Mouse (Mus musculus) kidney, postnatal 25 days (tissue): Measurements from ENCODE around the gene Smok2b.
"Not testable (repeated sequence)": the region's sequence is repeated elsewhere in the genome, so short reads cannot be mapped to it uniquely, and the experiment has no call there.

ENCODE experiments used
- DNase-seq, 2 experiments: peaks; one replicate each; pipeline ENCODE4 v3.0.0; 2021; ENCODE audit warnings: mixed read lengths in 2 of 2

The Smok2b gene

DNA sequence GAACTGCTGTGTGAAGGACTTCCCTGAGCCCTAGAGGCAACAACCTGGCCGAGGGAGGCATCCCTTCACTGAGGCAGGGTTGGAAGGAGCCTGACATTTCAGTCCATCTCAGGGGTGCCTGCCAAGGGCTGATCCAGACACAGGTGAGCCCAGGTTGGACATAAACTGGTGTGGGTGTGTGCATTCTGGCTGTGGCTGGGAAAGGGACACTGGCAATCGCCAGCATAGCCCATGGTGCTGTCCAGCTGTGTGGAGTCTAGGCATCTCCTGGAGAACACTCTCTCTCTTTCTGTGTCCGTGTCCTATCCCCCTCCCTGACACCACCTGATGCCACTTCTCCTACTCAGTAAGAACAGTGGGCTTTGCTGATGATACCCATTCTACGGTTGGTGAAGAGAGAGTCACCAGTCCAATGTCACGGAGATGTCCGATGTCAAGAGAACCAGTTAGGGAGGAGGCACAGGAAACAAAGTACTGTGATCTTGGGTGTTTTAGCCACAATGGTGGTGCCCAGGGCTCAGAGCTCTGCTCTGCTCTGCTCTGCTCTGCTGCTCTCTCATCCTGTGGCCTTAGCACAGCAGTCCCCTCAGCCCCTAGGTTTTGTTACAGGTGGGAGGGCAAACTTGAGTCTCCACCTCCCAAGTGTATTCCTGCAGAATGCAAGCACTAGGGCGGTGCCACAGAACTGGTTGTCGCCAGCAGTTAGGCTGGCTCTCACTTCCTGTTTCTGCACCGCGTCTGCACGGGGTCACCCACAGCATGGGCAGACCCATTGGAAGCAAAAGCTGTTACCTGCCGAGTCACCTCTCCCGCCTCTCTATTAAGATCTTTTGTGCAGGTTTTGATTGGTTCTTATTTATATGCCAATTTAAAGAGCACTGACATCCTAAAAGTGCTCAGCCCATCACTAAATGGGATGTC lies 11.0 kb downstream of the Smok2b start:
- DNase-seq: not testable (repeated sequence)

DNA sequence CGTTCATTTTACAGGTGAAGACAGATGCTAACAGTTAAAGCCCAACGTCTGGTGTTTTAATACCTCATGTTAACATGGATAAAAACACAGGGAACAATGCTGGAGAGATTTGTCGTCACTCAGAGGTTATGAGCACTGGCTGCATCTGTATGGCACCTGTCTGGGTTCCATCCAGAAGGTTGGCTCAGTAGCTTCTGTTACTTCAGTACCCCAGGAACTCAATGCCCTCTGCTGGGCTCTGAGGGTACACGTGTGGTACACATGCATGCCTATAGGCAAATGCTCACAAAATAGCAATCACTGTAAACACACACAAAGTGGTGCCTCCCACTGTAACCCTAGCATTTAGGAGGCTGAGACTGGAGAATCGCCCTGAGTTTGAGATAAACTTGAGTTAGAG lies 24.7 kb downstream of the Smok2b start:
- not testable (repeated sequence) for DNase-seq
